Mouse (Mus musculus): Measurements from ENCODE around the gene Rgs6.
A peak's percentile ranks its signal among the peaks of the same experiment; 100 is the strongest.

Gene Rgs6

DNA sequence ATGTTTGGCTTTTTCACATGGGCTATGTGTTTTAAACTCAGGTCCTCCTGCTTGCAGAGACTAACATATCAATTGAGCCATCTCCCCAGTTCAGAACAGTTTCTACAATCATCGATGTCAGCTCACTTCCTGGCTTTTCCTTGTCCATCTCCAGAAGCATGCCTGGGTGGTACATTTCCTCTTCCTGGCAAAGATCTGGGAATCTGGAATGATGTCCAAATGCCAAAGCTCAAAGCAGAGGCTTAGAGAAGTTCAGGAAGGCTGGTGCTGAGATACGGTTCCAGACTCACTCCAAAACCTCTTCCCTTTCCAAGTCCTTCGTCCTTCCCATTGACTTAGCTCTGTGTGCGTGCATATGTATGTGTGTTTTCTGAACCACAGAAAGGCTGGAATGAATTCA lies 59.8 kb downstream of the Rgs6 start:
- DNase-seq (ENCODE audit: low spot score) = no peak

- no peak for DNase-seq (ENCODE audit: low spot score)
Observed at GRCm38 (mm10) chr12:82649991-82650390, 61.9 kb downstream of the Rgs6 start.

DNA sequence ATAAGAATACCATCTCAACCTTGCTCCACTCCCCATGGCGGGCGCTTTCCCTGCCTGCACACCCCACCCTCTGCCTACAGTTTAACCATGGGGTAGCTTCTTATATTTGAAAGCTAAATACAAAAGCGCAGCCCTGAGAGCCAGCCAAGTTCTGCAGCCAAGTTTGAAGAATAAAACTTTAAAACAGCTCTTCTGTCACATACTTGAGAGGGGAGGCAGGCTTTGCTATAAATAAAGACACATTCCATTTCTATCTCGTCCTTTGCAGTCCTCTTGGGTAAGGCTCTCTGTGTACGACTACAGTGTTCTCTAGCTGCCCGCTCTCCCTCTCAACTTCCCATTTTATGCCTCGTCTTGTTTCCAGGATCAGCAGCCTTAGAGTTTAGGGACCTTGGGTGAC lies 76.5 kb downstream of the Rgs6 start:
- peak; percentile 35 for DNase-seq (ENCODE audit: low spot score)

GRCm38 (mm10) chr12:82667441-82667840 lies 79.3 kb downstream of the Rgs6 start:
- DNase-seq (ENCODE audit: low spot score) = no peak

- peak; percentile 18 for DNase-seq (ENCODE audit: low spot score)
Observed at GRCm38 (mm10) chr12:82670201-82670737, 82.2 kb downstream of the Rgs6 start.

- DNase-seq (ENCODE audit: low spot score) = no peak
Observed at GRCm38 (mm10) chr12:82671591-82671990, 83.5 kb downstream of the Rgs6 start.

DNA sequence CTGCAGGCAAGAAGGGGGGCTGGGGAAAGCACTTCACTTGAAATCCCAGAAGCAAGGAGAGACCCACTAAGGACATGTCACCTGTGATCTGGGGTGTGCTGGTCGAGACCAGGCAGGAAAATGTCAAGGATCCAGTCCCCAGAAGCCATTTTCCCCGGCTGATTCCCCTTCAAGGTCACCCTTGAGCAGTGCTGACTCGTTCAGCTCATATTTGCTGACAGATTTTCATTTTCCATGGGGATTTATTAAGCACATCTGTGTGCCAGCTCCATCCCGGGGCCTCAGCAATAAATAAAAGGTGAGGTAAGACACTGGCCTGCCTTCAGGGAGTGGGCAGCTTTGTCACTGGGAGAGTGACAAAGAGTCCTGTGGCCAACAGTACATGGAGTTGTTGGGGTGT lies 87.0 kb downstream of the Rgs6 start:
- no peak for DNase-seq (ENCODE audit: low spot score)

DNA sequence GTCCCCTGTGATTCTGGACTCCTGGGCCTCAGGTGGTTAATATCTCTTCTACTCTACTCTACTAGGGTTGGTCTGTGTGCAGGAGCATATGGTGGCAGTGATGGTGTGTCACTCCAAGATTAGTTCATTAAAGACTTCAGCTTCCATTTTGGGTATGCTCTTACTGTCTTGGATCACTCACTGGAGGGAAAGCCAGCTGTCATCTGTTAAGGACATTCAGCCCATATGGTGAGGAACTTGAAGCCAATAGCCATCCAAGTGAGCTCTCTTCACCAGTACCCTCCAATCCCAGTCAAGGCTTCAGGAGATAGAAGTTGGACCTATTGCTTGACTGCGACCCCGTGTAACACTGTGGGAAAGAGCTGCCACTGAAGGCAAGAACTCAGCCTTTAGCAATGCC lies 98.9 kb downstream of the Rgs6 start:
- DNase-seq (ENCODE audit: low spot score) = no peak

DNA sequence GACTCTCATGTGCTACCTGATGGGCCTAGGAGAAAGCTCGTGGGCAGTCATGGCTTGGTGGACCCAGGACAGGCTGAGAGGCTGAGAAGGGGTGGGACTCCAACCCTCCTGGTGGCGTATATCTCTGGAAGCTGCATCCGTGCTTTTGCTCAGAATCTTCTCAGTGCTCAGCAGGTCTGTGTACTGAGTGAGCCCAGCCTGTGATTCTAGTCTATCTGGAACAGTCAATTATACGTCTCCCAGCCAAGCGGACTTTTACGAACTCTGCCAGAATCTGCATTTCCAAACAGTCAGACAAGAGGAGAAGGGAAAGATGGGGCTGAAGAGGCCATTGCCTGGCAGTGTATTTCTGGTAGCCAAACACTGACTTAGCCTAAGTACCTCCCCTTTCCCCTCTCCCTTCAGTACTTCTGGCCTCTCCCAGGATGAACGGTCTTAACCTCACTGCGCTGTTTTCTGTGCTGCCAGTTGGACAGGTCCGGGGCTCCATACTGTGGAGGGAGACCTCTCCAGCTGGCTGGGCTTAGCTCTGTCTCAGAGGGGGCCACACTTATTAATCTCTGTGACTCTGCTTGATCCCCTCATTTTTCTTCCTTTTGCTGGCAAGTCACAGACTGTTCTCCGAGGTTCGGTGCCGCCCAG lies 110.9 kb downstream of the Rgs6 start:
- no peak for DNase-seq (ENCODE audit: low spot score)

GRCm38 (mm10) chr12:82699528-82699905 lies 111.4 kb downstream of the Rgs6 start:
- DNase-seq (ENCODE audit: low spot score) = no peak

DNA sequence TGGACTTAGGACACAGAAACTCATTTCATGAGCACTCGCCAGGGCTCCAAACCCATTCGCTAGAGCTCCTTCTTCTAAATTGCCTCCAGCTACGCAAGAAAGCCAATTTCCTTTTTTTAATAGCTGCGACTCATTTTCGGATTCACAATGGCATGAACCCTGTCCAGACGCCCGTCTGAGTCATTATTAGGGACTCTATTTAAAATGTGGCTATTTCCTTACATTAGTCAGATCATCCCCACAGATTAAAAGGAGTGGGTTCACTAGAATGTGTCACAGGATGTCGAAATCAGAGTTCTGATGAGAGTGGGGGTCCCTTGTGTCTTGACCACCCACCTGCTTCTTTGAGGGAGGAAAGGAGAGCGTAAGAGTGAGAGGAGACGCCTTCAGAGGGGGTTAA lies 112.1 kb downstream of the Rgs6 start:
- no peak for DNase-seq (ENCODE audit: low spot score)

DNA sequence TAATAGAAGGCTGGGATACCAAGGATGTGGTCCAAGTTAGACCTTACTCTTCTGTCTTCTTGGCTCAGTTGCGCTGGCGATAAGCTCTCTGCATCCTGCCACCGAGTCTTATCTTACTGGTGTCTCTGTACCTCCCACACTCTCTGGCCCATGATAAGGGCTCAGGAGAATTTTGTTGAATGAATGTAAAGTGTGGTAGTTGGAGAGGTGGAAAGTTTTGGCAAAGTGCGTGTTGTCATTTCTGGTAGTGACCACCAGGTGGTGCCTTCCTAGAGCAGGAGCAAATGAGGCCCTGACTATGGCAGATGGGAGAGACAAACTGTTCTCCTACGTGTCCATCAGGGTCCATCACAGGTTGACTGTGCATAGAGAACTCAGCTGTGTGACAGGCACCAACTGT lies 112.7 kb downstream of the Rgs6 start:
- DNase-seq (ENCODE audit: low spot score) = no peak

DNA sequence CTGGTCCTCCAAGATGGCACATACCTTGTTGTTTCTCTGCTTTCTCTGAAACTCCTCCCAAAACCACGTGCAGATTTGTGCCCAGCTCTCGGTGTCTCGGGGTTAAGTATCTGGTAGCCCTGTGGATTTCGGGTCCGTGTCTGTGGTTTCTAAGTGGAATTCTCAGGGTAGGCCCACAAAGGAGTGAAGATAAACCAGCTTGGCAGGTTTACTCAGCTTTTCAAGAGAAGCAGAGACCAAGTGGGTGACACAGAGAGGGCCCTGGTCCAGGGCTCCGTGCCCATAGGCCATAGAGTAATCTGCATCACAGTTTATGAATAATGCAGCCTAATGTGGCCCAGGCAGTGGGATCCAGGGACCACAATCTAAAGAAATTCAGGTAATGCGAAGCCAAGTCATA lies 113.3 kb downstream of the Rgs6 start:
- DNase-seq (ENCODE audit: low spot score) = no peak

DNA sequence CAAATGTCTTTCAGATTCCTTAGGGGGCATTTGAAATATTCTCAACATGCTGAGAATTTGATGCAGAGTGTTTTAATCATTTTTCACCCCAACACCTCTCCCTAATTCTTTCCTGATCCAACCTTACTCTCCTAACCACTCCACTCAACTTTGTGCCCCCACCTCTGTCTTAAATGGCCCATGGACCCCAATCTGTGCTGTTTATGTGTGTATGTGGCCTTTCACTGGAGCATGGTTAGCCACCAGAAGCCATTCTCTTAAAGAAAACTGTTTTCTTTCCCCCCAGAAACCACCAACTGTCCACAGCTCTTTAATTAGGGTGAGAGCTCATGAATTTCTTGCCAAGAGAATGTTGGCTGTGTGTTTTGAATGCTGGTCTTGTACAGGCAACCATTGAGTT lies 122.3 kb downstream of the Rgs6 start:
- DNase-seq (ENCODE audit: low spot score) = no peak

DNA sequence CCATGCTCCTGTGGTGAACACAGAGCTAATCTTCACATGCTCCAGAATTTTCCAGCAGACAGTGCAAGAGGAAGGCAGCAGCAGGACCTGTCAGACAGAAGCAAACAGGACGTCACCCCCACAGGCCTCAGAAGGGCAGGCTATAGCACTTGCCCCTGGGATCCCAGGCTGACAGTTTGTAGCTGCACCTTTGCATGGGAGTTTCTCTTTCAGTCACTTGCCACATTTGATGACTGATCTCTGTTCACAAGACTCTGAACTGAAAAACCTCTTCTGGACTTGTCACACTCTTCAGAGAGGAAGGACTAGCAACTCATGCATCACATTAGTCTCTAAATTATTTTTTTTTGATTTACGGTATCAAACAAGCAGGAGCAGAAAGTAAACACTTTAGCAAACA lies 126.2 kb downstream of the Rgs6 start:
- no peak for DNase-seq (ENCODE audit: low spot score)

DNA sequence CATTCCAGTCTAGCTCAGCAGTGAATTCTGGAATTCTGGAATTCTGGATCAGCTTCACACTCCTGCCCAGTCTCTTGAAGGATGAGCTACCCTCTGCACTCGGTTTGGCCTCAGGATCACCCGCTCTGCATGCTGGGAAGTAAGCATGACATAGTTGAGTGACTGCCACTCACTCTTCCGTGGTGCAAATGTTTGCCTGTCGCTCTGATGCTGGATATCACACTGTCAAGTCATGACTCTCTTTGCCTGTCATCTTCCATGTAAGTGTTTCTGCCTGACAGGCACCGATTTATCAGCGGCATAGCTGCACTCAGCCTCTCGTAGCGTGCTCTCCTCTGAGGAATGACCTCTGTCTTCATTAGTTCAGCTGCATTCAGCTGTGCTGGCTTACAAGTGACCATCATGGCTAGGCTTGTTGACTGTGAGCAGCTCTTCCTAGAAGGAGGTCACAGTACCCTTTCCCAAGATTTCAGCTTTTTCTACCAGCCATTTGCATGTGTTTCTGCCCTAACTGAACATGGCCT lies 135.0 kb downstream of the Rgs6 start:
- no peak for DNase-seq (ENCODE audit: low spot score)

DNA sequence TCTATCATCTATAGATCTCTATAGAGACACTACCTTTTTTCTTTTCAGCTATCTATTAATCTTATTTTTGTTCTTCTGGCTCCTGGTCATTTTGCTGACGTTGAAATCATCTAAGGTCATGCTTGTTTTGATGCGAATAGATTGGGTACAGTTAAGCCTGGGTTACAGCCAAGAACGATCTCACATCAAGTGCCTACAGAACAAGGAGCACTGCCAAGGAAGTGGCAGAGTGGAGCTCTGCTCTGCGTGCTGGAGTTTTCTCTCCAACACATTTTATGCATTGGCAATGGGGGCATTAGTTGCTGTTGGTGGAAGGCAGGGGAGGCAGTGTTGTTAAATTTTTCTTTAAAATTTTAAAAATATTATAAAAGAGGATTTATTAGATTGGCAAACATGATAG lies 138.2 kb downstream of the Rgs6 start:
- DNase-seq (ENCODE audit: low spot score) = no peak

- DNase-seq (ENCODE audit: low spot score) = no peak
Observed at GRCm38 (mm10) chr12:82731587-82731986, 143.5 kb downstream of the Rgs6 start.

GRCm38 (mm10) chr12:82742955-82743354 lies 154.9 kb downstream of the Rgs6 start:
- DNase-seq (ENCODE audit: low spot score) = no peak

- no peak for DNase-seq (ENCODE audit: low spot score)
Observed at GRCm38 (mm10) chr12:82744026-82744425, 155.9 kb downstream of the Rgs6 start.

DNA sequence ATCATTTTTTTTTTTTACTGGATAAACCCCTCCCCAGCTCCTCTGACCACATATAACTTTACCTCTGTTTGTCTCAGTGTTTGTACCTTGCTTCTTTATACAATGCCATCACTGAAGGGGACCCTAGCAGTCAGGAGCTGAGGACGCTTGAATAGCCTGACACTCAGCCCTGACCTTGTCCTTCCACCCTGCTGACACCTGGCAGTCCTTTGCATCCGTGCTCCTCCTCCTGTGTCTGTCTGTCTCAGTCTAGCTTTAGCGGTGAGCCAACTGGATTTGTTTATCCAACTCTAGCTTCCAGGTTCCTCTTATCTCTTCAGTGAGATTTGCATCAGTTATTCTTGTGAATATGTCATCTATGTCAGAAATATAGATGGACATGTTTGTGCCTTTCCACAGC lies 156.7 kb downstream of the Rgs6 start:
- no peak for DNase-seq (ENCODE audit: low spot score)

- no peak for DNase-seq (ENCODE audit: low spot score)
Observed at GRCm38 (mm10) chr12:82747099-82747498, 159.0 kb downstream of the Rgs6 start.

GRCm38 (mm10) chr12:82751846-82752245 lies 163.8 kb downstream of the Rgs6 start:
- DNase-seq (ENCODE audit: low spot score) = no peak

DNA sequence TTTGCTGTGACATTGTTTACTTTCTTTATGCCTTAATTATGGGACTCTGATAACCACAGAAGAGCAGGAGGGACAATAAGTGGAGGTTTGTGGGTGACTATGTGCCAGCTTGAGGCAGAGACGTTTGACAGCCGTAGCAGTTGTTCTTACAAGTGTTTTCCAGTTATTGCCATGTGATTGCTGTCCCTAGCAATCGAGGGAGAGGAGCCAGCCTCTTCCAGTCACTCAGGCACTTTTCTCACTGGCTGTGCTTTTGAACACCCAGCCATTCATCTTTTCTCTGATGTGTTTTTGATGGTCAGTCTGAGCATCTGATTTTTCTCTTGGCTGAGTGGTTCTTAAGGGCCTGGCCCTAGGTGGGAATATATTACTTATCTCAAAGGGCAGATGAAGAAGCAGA lies 166.4 kb downstream of the Rgs6 start:
- no peak for DNase-seq (ENCODE audit: low spot score)
